Mouse (Mus musculus) midbrain, embryonic 16.5 days (tissue): ENCODE data around the gene Ephb1. TPM values are rescaled to one million over a fixed set of nuclear protein-coding genes. Genes with fewer than 3 reads are reported as not detected.

Source experiments
- ATAC-seq: fragments of 200-750 bp; cut with Nextera tagmentation; 2 replicates; pipeline ENCODE4 v1.8.0; 2017; ENCODE audit warnings: moderate TSS enrichment
- H3K27ac ChIP-seq: fragments of 300-500 bp; sonication (generic); 2 replicates; pipeline ENCODE4 v1.5.1; 2014; ENCODE audit warnings: mild to moderate bottlenecking, low read length, mixed read lengths
- H3K27me3 ChIP-seq: fragments of 300-500 bp; sonication (generic); 2 replicates; pipeline ENCODE4 v1.6.1; 2014; ENCODE audit warnings: low read depth, low read length, mixed read lengths; ENCODE audit not compliant: control insufficient read depth, insufficient read depth
- H3K36me3 ChIP-seq: fragments of 300-500 bp; sonication (generic); 2 replicates; pipeline ENCODE4 v1.6.1; 2014; ENCODE audit warnings: mild to moderate bottlenecking, low read length, moderate library complexity, mixed read lengths; ENCODE audit not compliant: control insufficient read depth, insufficient read depth
- H3K4me1 ChIP-seq: fragments of 300-500 bp; sonication (generic); 2 replicates; pipeline ENCODE4 v1.6.1; 2014; ENCODE audit warnings: mild to moderate bottlenecking, low read length, mixed read lengths; ENCODE audit not compliant: control insufficient read depth, insufficient read depth
- H3K4me2 ChIP-seq: fragments of 300-500 bp; sonication (generic); 2 replicates; pipeline ENCODE4 v1.6.1; 2014; ENCODE audit warnings: mild to moderate bottlenecking, low read length, mixed read lengths
- H3K4me3 ChIP-seq: fragments of 300-500 bp; sonication (generic); 2 replicates; pipeline ENCODE4 v1.5.1; 2014; ENCODE audit warnings: low read depth, mild to moderate bottlenecking, low read length, moderate library complexity, mixed read lengths
- H3K9ac ChIP-seq: fragments of 300-500 bp; sonication (generic); 2 replicates; pipeline ENCODE4 v1.6.1; 2014; ENCODE audit warnings: low read depth, low read length, mixed read lengths
- H3K9me3 ChIP-seq: fragments of 300-500 bp; sonication (generic); replicated peaks from 2 replicates; pipeline ENCODE4 v1.6.1; 2014; ENCODE audit warnings: mild to moderate bottlenecking, low read length, mixed read lengths; ENCODE audit not compliant: control insufficient read depth, poor library complexity, severe bottlenecking
- WGBS: fragments of 180-500 bp; shearing (Covaris S2); extraction: QIAGEN DNeasy Blood & Tissue Kit; methylation state at CpG from one replicate; pipeline ENCODE4 v1.1.7; 2014; 5-methylcytosine and 5-hydroxymethylcytosine counted together
- polyA plus RNA-seq: library from polyadenylated mRNA; unstranded; fragments of >200 nt; fragmentation: Nextera tagmentation; extraction: Ambion mirVana; gene quantifications from 2 replicates; pipeline ENCODE4 v1.2.1, GENCODE M21; 2015

Gene Ephb1
- polyA plus RNA-seq, 1 experiment from 2014 or later, result 80.1 TPM

DNA sequence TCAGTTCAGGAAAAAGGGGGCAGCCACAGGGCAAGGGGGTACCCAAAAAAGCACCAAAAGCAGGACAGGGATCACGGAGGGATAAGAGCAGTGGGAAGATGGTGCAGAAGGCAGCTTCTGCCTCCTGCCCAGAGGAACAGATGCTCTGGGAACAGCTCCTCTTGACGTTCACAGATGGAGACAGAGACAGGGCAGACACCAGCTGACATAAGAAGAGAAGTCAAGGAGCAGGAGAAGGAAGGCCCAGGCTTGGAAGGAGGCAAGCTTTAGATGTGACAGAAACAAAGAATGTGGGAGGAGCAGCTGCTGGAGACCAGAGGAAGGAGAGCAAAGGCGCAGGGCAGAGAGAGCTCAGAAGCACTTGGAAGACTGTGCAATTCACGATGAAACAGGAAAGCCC is 398.3 kb downstream of the Ephb1 start:
- ATAC-seq, result no peak
- 27% methylated on average over 4 of the region's 4 CpGs for WGBS
- no peak overlapping the region for H3K9ac ChIP-seq
- H3K27ac ChIP-seq, result peak overlapping the region; percentile 13; the same call in 1 of the 2 replicates
- H3K4me1 ChIP-seq, result peaks cover 9% of the 10 kb centered on the region
- H3K36me3 ChIP-seq, result 0 out of 2 replicates have a peak, but pooled peaks cover 2% of the 10 kb centered on the region
- no peaks in the 10 kb centered on the region for H3K9me3 ChIP-seq
- H3K4me2 ChIP-seq, result no peak overlapping the region
- no peak overlapping the region for H3K4me3 ChIP-seq
- H3K27me3 ChIP-seq, result no peaks in the 10 kb centered on the region

DNA sequence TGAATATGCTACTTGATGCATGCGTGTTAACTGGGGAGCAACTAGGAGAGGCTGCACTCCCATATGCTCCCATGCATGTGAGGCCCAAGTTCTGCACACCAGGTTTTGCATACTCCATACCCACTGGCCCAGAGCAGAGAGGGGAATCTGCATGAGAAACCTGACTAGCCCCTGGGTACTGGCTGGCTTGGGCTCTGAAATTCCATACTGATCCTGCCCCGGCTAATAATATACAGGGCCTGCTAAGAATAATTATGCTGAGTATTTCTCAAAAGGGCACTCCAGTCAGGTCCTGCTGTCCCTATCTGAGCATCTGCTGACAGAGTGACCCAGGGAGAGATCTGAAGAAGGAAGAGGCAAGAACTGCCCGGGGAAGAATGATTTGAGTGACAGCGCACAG is 400.0 kb downstream of the Ephb1 start:
- no peak overlapping the region for H3K4me2 ChIP-seq
- H3K9me3 ChIP-seq, result no peaks in the 10 kb centered on the region
- 0 out of 2 replicates have a peak, but pooled peaks have one; percentile 39 for ATAC-seq
- WGBS, result 53% methylated on average over 4 of the region's 4 CpGs
- H3K4me1 ChIP-seq, result peaks cover 17% of the 10 kb centered on the region
- H3K9ac ChIP-seq, result no peak overlapping the region
- no peak overlapping the region for H3K4me3 ChIP-seq
- no peaks in the 10 kb centered on the region for H3K27me3 ChIP-seq
- peak overlapping the region; percentile 42; the same call in 1 of the 2 replicates for H3K27ac ChIP-seq
- 0 out of 2 replicates have a peak, but pooled peaks cover 2% of the 10 kb centered on the region for H3K36me3 ChIP-seq

DNA sequence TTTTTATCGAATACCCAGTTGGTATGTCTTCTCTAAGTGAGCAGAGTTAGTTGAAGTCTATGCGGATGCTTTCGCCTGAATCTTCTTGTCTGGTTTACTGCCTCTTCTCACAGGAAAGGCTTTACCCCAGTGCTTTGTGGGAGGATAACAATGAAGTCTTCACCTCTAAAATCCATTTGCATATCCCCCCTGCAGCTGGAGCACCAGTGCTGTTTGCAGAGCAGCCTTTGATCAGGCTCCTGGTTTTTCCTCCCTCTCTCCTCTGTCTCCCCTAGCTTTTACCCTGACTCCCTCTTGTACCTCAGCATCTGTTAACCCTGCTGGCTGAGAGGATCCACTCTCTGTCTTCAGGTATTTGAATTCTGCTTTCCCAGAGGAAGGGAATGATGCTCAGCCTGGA is 404.4 kb downstream of the Ephb1 start:
- Histone ChIP-seq H3K4me3 (no peak overlapping the region), H3K4me1 (peaks cover 13% of the 10 kb centered on the region), H3K36me3 (0 out of 2 replicates have a peak, but pooled peaks cover 2% of the 10 kb centered on the region), H3K4me2 (no peak overlapping the region), H3K9me3 (no peaks in the 10 kb centered on the region), H3K27ac (peak overlapping the region; percentile 29), H3K9ac (no peak overlapping the region), H3K27me3 (no peaks in the 10 kb centered on the region)
- ATAC-seq, result peak; percentile 51; the same call in 1 of the 2 replicates
- WGBS, result 15% methylated on average over 3 of the region's 3 CpGs

DNA sequence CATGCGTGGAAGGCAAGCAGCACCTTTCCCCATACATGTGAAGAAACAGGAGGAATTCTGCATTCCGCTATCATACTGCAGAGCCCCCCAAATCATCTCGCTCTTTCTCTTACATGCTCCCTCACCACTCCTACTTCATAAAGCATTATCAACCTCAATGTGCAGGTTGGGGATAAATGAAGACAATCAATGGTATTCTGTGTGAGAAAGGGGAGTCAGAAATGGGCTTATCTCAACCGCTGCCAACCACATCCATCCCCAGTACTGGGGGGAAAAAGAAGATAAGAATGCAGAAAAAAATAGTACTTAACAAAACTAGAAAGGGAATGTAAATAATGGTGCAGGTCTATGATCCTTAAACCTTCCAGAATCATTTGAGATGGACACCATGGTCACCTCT is 408.7 kb downstream of the Ephb1 start:
- no peak overlapping the region for H3K27ac ChIP-seq
- peaks cover 21% of the 10 kb centered on the region for H3K4me1 ChIP-seq
- no peak overlapping the region for H3K4me3 ChIP-seq
- ATAC-seq, result no peak
- H3K27me3 ChIP-seq, result no peaks in the 10 kb centered on the region
- no peak overlapping the region for H3K9ac ChIP-seq
- no peaks in the 10 kb centered on the region for H3K9me3 ChIP-seq
- no peaks in the 10 kb centered on the region for H3K36me3 ChIP-seq
- WGBS, result 97% methylated on average over 4 of the region's 4 CpGs
- no peak overlapping the region for H3K4me2 ChIP-seq

GRCm38 (mm10) chr9:101945326-101945725 is 409.2 kb downstream of the Ephb1 start:
- ATAC-seq, result no peak
- H3K4me1 ChIP-seq, result peaks cover 19% of the 10 kb centered on the region
- H3K4me2 ChIP-seq, result no peak overlapping the region
- H3K9me3 ChIP-seq, result no peaks in the 10 kb centered on the region
- no peaks in the 10 kb centered on the region for H3K36me3 ChIP-seq
- WGBS, result 56% methylated on average over 7 of the region's 7 CpGs
- H3K4me3 ChIP-seq, result no peak overlapping the region
- no peaks in the 10 kb centered on the region for H3K27me3 ChIP-seq
- H3K9ac ChIP-seq, result no peak overlapping the region
- 0 out of 2 replicates have a peak overlapping the region, but pooled peaks have one; percentile 24 for H3K27ac ChIP-seq

GRCm38 (mm10) chr9:101942058-101942669 is 412.3 kb downstream of the Ephb1 start:
- Histone ChIP-seq H3K9me3 (no peaks in the 10 kb centered on the region), H3K4me1 (peaks cover 11% of the 10 kb centered on the region), H3K9ac (no peak overlapping the region), H3K27me3 (no peaks in the 10 kb centered on the region), H3K36me3 (no peaks in the 10 kb centered on the region), H3K4me2 (no peak overlapping the region), H3K4me3 (no peak overlapping the region), H3K27ac (peak overlapping the region; percentile 64; the same call in 1 of the 2 replicates)
- no peak for ATAC-seq
- WGBS, result 88% methylated on average over 9 of the region's 9 CpGs

GRCm38 (mm10) chr9:101940182-101940581 is 414.3 kb downstream of the Ephb1 start:
- WGBS, result 76% methylated on average over 3 of the region's 3 CpGs
- ATAC-seq, result no peak
- H3K27me3 ChIP-seq, result no peaks in the 10 kb centered on the region

DNA sequence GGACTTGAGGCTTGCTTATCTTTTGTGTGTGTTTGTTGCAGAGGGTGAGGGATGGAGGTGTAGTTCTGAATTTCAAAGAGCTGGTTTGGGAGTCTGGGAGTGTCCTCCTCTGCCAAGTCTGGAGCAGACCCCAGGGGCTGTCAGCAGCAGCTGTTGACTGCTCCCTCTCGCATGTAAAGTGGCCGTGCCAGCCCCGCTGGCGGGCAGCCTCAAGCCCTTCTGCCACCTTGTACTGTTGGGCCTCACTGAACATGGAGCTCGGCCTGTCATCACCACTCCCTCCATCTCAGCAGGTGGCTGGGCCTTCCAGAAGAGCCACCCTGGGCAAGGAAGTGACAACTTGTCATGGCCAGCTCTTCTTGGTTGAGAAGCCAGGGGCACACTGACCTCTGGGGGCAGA is 415.5 kb downstream of the Ephb1 start:
- Histone ChIP-seq H3K9me3 (no peaks in the 10 kb centered on the region), H3K27ac (no peak overlapping the region), H3K4me3 (no peak overlapping the region), H3K36me3 (no peaks in the 10 kb centered on the region), H3K4me2 (no peak overlapping the region), H3K4me1 (peaks cover 19% of the 10 kb centered on the region), H3K9ac (no peak overlapping the region), H3K27me3 (no peaks in the 10 kb centered on the region)
- ATAC-seq, result peak; percentile 59
- WGBS, result 53% methylated on average over 5 of the region's 5 CpGs

More at GRCm38 (mm10) chr9:101940182-101940581, 414.3 kb downstream of the Ephb1 start:
- Histone ChIP-seq H3K4me3 (no peak overlapping the region), H3K9ac (no peak overlapping the region), H3K9me3 (no peaks in the 10 kb centered on the region), H3K4me2 (no peak overlapping the region), H3K4me1 (peaks cover 10% of the 10 kb centered on the region), H3K36me3 (no peaks in the 10 kb centered on the region), H3K27ac (no peak overlapping the region)

DNA sequence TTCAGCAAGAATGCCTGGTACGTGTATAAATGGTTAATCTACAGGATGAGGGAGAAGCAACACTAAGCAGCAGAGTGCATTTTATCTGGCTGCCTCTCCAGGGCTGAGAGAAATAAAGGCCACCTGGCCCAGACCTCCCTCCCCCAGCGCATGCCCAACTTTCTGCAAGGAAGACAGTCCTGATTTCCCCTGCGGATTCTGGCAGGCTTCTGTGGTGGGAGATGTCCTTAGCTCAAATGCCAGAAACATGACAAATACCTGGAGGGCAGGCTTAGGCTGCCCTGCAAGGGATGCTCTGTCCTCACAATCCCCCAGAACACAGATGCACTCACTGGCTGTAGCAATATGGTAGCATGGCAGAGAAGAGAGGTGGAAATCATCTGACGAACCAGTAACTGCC is 416.4 kb downstream of the Ephb1 start:
- no peak for ATAC-seq
- Histone ChIP-seq H3K9ac (no peak overlapping the region), H3K27ac (no peak overlapping the region), H3K9me3 (no peaks in the 10 kb centered on the region), H3K36me3 (no peaks in the 10 kb centered on the region), H3K4me2 (no peak overlapping the region), H3K4me1 (peaks cover 14% of the 10 kb centered on the region), H3K27me3 (no peaks in the 10 kb centered on the region), H3K4me3 (no peak overlapping the region)
- WGBS, result 77% methylated on average over 4 of the region's 4 CpGs
